Mouse (Mus musculus) megakaryocyte, embryonic 14.5 days (primary cell): Measurements from ENCODE around the gene Mpp2. TPM values are rescaled to one million over a fixed set of nuclear protein-coding genes. Genes with fewer than 3 reads are reported as not detected.
A peak's percentile ranks its signal among the peaks of the same experiment; 100 is the strongest.

Experiments used
- H3K27me3 ChIP-seq: replicated peaks from 2 replicates; pipeline ENCODE3; 2012; ENCODE audit warnings: inconsistent platforms
- H3K36me3 ChIP-seq: replicated peaks from 2 replicates; pipeline ENCODE3; 2012; ENCODE audit warnings: low read length, inconsistent platforms, mixed read lengths
- H3K4me1 ChIP-seq: 2 replicates; pipeline ENCODE4 v1.6.1; 2012; ENCODE audit warnings: inconsistent platforms
- H3K4me3 ChIP-seq: replicated peaks from 2 replicates; pipeline ENCODE3; 2012; ENCODE audit warnings: moderate library complexity, mild to moderate bottlenecking, inconsistent platforms
- H3K9me3 ChIP-seq: 2 replicates; pipeline ENCODE4 v1.6.1; 2012; ENCODE audit warnings: inconsistent platforms
- FLI1 ChIP-seq: IDR thresholded peaks from 2 replicates; pipeline ENCODE4 v1.6.1; 2012; ENCODE audit warnings: low read length, inconsistent platforms, mixed read lengths
- GATA1 ChIP-seq: IDR thresholded peaks from 3 replicates; pipeline ENCODE4 v1.6.1; 2012; ENCODE audit warnings: mixed read lengths, low read length, inconsistent platforms, borderline replicate concordance
- polyA plus RNA-seq: library from polyadenylated mRNA; stranded (reverse); fragments of >175 nt; gene quantifications from 2 replicates; pipeline ENCODE4 v1.2.3, GENCODE M21; 2012; ENCODE audit warnings: low replicate concordance; ENCODE audit not compliant: insufficient read depth

The Mpp2 gene
- 7.0 and 10.2 TPM in 2 replicates for polyA plus RNA-seq

- Histone ChIP-seq H3K9me3 (peaks cover 15% of the 10 kb centered on the region), H3K36me3 (peaks cover 12% of the 10 kb centered on the region), H3K4me3 (peak within 1 kb of the TSS; percentile 91), H3K27me3 (peaks cover 55% of the 10 kb centered on the region), H3K4me1 (peaks cover 48% of the 10 kb centered on the region)
- no peak for TF ChIP-seq FLI1
- TF ChIP-seq GATA1: no peak
Measured at GRCm38 (mm10) chr11:102087931-102088898, at the start of gene Mpp2. Mpp2 (minus strand) TSS chr11:102088515.

GRCm38 (mm10) chr11:102137625-102138446 is 49.5 kb upstream of the Mpp2 start:
- Histone ChIP-seq H3K27me3 (peaks cover 42% of the 10 kb centered on the region), H3K9me3 (no peaks in the 10 kb centered on the region), H3K4me1 (peaks cover 17% of the 10 kb centered on the region), H3K4me3 (peak overlapping the region; percentile 85), H3K36me3 (no peaks in the 10 kb centered on the region)
- TF ChIP-seq GATA1: no peak
- TF ChIP-seq FLI1: no peak

DNA sequence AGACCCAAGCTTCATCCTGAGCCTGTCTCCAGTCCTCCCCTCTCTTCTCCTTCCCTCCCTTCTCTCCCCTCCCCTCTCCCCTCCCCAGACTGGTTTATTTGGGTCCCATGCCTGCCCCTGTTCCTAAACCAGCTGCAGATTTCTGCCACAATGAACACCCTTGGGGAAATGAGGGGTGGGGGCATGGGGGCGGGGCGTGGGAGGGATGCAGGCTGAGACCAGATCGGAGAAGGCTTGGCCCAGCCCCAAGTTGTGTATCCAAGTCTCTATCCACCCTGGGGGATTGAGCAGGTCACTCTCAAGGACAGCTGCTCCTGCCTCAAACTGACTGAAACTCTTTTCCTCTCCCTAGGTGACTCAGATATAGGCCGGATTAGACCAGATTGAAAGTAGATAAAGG is 46.2 kb upstream of the Mpp2 start:
- Histone ChIP-seq H3K27me3 (peaks cover 54% of the 10 kb centered on the region), H3K4me1 (peaks cover 17% of the 10 kb centered on the region)

DNA sequence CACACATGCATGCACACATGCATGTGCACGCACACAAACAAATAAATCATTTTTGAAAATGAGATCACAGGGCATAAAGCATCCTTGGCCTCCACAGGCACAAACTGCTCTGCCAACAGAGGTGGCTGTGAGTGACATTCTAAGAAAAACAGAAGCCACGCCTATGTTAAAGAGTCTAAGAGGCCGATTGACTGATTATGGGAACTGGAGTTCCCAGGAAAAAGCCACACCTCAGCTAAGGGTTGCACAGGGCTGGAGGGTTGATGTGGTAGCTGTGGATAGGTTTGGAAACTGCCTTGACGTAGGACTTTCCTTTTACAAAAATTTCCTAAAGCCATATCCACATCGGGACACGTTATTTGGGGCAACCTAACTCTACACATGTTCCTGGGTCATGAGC is 29.1 kb upstream of the Mpp2 start:
- no peak overlapping the region for H3K4me3 ChIP-seq
- H3K9me3 ChIP-seq: peaks cover 8% of the 10 kb centered on the region
- H3K36me3 ChIP-seq: no peaks in the 10 kb centered on the region
- H3K27me3 ChIP-seq: peaks cover 42% of the 10 kb centered on the region
- H3K4me1 ChIP-seq: no peaks in the 10 kb centered on the region
- TF ChIP-seq GATA1 (no peak), FLI1 (no peak)

More for the DNA sequence above, 46.2 kb upstream of the Mpp2 start:
- Histone ChIP-seq H3K9me3 (no peaks in the 10 kb centered on the region), H3K4me3 (no peak overlapping the region), H3K36me3 (no peaks in the 10 kb centered on the region)
- no peak for TF ChIP-seq FLI1
- no peak for TF ChIP-seq GATA1

GRCm38 (mm10) chr11:102116241-102116640 is 27.9 kb upstream of the Mpp2 start:
- no peaks in the 10 kb centered on the region for H3K4me1 ChIP-seq
- H3K9me3 ChIP-seq: peaks cover 12% of the 10 kb centered on the region
- TF ChIP-seq FLI1 (no peak), GATA1 (no peak)
- no peaks in the 10 kb centered on the region for H3K36me3 ChIP-seq
- H3K27me3 ChIP-seq: peaks cover 46% of the 10 kb centered on the region
- no peak overlapping the region for H3K4me3 ChIP-seq

GRCm38 (mm10) chr11:102111576-102111975 is 23.3 kb upstream of the Mpp2 start:
- H3K27me3 ChIP-seq: peaks cover 73% of the 10 kb centered on the region
- H3K4me3 ChIP-seq: no peak overlapping the region
- TF ChIP-seq GATA1: no peak
- no peak for TF ChIP-seq FLI1
- H3K4me1 ChIP-seq: peaks cover 6% of the 10 kb centered on the region; the same call in 1 of the 2 replicates
- H3K9me3 ChIP-seq: peaks cover 7% of the 10 kb centered on the region; the same call in 1 of the 2 replicates
- no peaks in the 10 kb centered on the region for H3K36me3 ChIP-seq

GRCm38 (mm10) chr11:102107732-102108131 is 19.4 kb upstream of the Mpp2 start, which contains the start of gene Pyy:
Pyy (minus strand) TSS chr11:102107832.
- TF ChIP-seq GATA1: no peak
- no peak for TF ChIP-seq FLI1
- Histone ChIP-seq H3K27me3 (peaks cover 87% of the 10 kb centered on the region), H3K36me3 (no peaks in the 10 kb centered on the region), H3K4me1 (peaks cover 15% of the 10 kb centered on the region), H3K9me3 (peaks cover 7% of the 10 kb centered on the region; the same call in 1 of the 2 replicates), H3K4me3 (no peak within 1 kb of the TSS)

DNA sequence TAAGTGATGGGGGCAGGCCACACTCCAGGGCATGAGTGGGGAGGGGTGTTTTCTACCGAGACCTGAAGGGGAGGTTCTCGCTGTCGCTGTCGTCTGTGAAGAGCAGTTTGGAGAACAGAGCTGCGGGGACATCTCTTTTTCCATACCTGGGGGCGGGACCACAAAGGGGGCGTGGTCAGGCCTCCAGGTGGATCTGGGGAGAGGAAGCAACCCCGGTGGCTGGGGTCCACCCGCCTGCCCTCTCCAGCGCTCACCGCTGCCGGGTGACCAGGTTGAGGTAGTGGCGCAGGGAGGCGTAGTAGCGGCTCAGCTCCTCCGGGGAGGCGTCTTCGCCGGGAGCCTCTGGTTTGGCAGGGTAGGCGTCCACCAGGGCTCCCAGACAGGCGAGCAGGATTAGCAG is 18.6 kb upstream of the Mpp2 start:
- TF ChIP-seq GATA1 (no peak), FLI1 (no peak)
- H3K36me3 ChIP-seq: no peaks in the 10 kb centered on the region
- peaks cover 93% of the 10 kb centered on the region for H3K27me3 ChIP-seq
- peaks cover 7% of the 10 kb centered on the region; the same call in 1 of the 2 replicates for H3K9me3 ChIP-seq
- peaks cover 24% of the 10 kb centered on the region for H3K4me1 ChIP-seq
- H3K4me3 ChIP-seq: no peak overlapping the region

- H3K36me3 ChIP-seq: no peaks in the 10 kb centered on the region
- H3K9me3 ChIP-seq: no peaks in the 10 kb centered on the region
- no peak overlapping the region for H3K4me3 ChIP-seq
- peaks cover 51% of the 10 kb centered on the region for H3K4me1 ChIP-seq
- TF ChIP-seq GATA1 (no peak), FLI1 (no peak)
- H3K27me3 ChIP-seq: peaks cover 95% of the 10 kb centered on the region
Measured at GRCm38 (mm10) chr11:102102485-102103258, 14.4 kb upstream of the Mpp2 start.
